Mouse (Mus musculus): ENCODE results near the gene Ndufaf2. TPM values are rescaled to one million over a fixed set of nuclear protein-coding genes. Genes with fewer than 3 reads are reported as not detected.

Gene Ndufaf2
- polyA plus RNA-seq, 1 experiment = 2.0 TPM

GRCm38 (mm10) chr13:108096446-108096845, 62.0 kb downstream of the Ndufaf2 start:
- Histone ChIP-seq H3K27me3 (ENCODE audit: control insufficient read depth, insufficient read depth, low read length) (no peaks in the 10 kb centered on the region), H3K27ac (ENCODE audit: insufficient read depth, low read length) (no peak overlapping the region), H3K4me3 (ENCODE audit: extremely low read depth, insufficient read depth, insufficient read length) (no peak overlapping the region), H3K4me1 (ENCODE audit: control insufficient read depth, insufficient read depth, insufficient read length) (no peaks in the 10 kb centered on the region), H3K36me3 (ENCODE audit: control insufficient read depth, insufficient read depth, low read length) (no peaks in the 10 kb centered on the region)
- DNase-seq (ENCODE audit: low read depth in 1 of 2, low spot score in 2 of 2) = no peak
- TF ChIP-seq CTCF (IDR thresholded peaks at IDR 0.05; ENCODE audit: extremely low read depth, insufficient read depth, insufficient read length, insufficient replicate concordance) (no peak), POLR2A (IDR thresholded peaks at IDR 0.05; ENCODE audit: low read depth, low read length) (no peak)
- 82% methylated on average over 7 of the region's 7 CpGs for WGBS

GRCm38 (mm10) chr13:108095617-108096016, 62.8 kb downstream of the Ndufaf2 start:
- H3K4me3 ChIP-seq (ENCODE audit: extremely low read depth, insufficient read depth, insufficient read length) = no peak overlapping the region
- 96% methylated on average over 7 of the region's 7 CpGs for WGBS
- no peak for DNase-seq (ENCODE audit: low read depth in 1 of 2, low spot score in 2 of 2)
- H3K4me1 ChIP-seq (ENCODE audit: control insufficient read depth, insufficient read depth, insufficient read length) = no peaks in the 10 kb centered on the region
- TF ChIP-seq CTCF (IDR thresholded peaks at IDR 0.05; ENCODE audit: extremely low read depth, insufficient read depth, insufficient read length, insufficient replicate concordance) (no peak), POLR2A (IDR thresholded peaks at IDR 0.05; ENCODE audit: low read depth, low read length) (no peak)
- H3K27me3 ChIP-seq (ENCODE audit: control insufficient read depth, insufficient read depth, low read length) = no peaks in the 10 kb centered on the region
- H3K27ac ChIP-seq (ENCODE audit: insufficient read depth, low read length) = no peak overlapping the region
- H3K36me3 ChIP-seq (ENCODE audit: control insufficient read depth, insufficient read depth, low read length) = no peaks in the 10 kb centered on the region

GRCm38 (mm10) chr13:108094681-108095080, 63.7 kb downstream of the Ndufaf2 start:
- no peak for DNase-seq (ENCODE audit: low read depth in 1 of 2, low spot score in 2 of 2)
- H3K4me3 ChIP-seq (ENCODE audit: extremely low read depth, insufficient read depth, insufficient read length) = no peak overlapping the region
- H3K27ac ChIP-seq (ENCODE audit: insufficient read depth, low read length) = no peak overlapping the region
- H3K27me3 ChIP-seq (ENCODE audit: control insufficient read depth, insufficient read depth, low read length) = no peaks in the 10 kb centered on the region
- H3K36me3 ChIP-seq (ENCODE audit: control insufficient read depth, insufficient read depth, low read length) = no peaks in the 10 kb centered on the region
- TF ChIP-seq POLR2A (IDR thresholded peaks at IDR 0.05; ENCODE audit: low read depth, low read length) = no peak
- no peak for TF ChIP-seq CTCF (IDR thresholded peaks at IDR 0.05; ENCODE audit: extremely low read depth, insufficient read depth, insufficient read length, insufficient replicate concordance)
- 94% methylated on average over 5 of the region's 5 CpGs for WGBS
- H3K4me1 ChIP-seq (ENCODE audit: control insufficient read depth, insufficient read depth, insufficient read length) = no peaks in the 10 kb centered on the region

GRCm38 (mm10) chr13:108092290-108092689, 66.1 kb downstream of the Ndufaf2 start:
- H3K36me3 ChIP-seq (ENCODE audit: control insufficient read depth, insufficient read depth, low read length) = no peaks in the 10 kb centered on the region
- H3K4me1 ChIP-seq (ENCODE audit: control insufficient read depth, insufficient read depth, insufficient read length) = no peaks in the 10 kb centered on the region
- no peak overlapping the region for H3K4me3 ChIP-seq (ENCODE audit: extremely low read depth, insufficient read depth, insufficient read length)
- H3K27me3 ChIP-seq (ENCODE audit: control insufficient read depth, insufficient read depth, low read length) = no peaks in the 10 kb centered on the region
- H3K27ac ChIP-seq (ENCODE audit: insufficient read depth, low read length) = no peak overlapping the region
- TF ChIP-seq POLR2A (IDR thresholded peaks at IDR 0.05; ENCODE audit: low read depth, low read length) (no peak), CTCF (IDR thresholded peaks at IDR 0.05; ENCODE audit: extremely low read depth, insufficient read depth, insufficient read length, insufficient replicate concordance) (no peak)
- WGBS = 85% methylated on average over 7 of the region's 7 CpGs
- DNase-seq (ENCODE audit: low read depth in 1 of 2, low spot score in 2 of 2) = no peak

- no peaks in the 10 kb centered on the region for H3K4me1 ChIP-seq (ENCODE audit: control insufficient read depth, insufficient read depth, insufficient read length)
- no peaks in the 10 kb centered on the region for H3K36me3 ChIP-seq (ENCODE audit: control insufficient read depth, insufficient read depth, low read length)
- WGBS = 93% methylated on average over 4 of the region's 4 CpGs
- TF ChIP-seq CTCF (IDR thresholded peaks at IDR 0.05; ENCODE audit: extremely low read depth, insufficient read depth, insufficient read length, insufficient replicate concordance) = no peak
- no peak for TF ChIP-seq POLR2A (IDR thresholded peaks at IDR 0.05; ENCODE audit: low read depth, low read length)
- no peak overlapping the region for H3K4me3 ChIP-seq (ENCODE audit: extremely low read depth, insufficient read depth, insufficient read length)
- no peak for DNase-seq (ENCODE audit: low read depth in 1 of 2, low spot score in 2 of 2)
- no peaks in the 10 kb centered on the region for H3K27me3 ChIP-seq (ENCODE audit: control insufficient read depth, insufficient read depth, low read length)
- no peak overlapping the region for H3K27ac ChIP-seq (ENCODE audit: insufficient read depth, low read length)
Observed at GRCm38 (mm10) chr13:108086724-108087123, 71.7 kb downstream of the Ndufaf2 start.

GRCm38 (mm10) chr13:108086036-108086435, 72.4 kb downstream of the Ndufaf2 start:
- no peak for DNase-seq (ENCODE audit: low read depth in 1 of 2, low spot score in 2 of 2)
- H3K27me3 ChIP-seq (ENCODE audit: control insufficient read depth, insufficient read depth, low read length) = no peaks in the 10 kb centered on the region
- TF ChIP-seq POLR2A (IDR thresholded peaks at IDR 0.05; ENCODE audit: low read depth, low read length) (no peak), CTCF (IDR thresholded peaks at IDR 0.05; ENCODE audit: extremely low read depth, insufficient read depth, insufficient read length, insufficient replicate concordance) (no peak)
- H3K4me3 ChIP-seq (ENCODE audit: extremely low read depth, insufficient read depth, insufficient read length) = no peak overlapping the region
- H3K27ac ChIP-seq (ENCODE audit: insufficient read depth, low read length) = no peak overlapping the region
- no peaks in the 10 kb centered on the region for H3K36me3 ChIP-seq (ENCODE audit: control insufficient read depth, insufficient read depth, low read length)
- H3K4me1 ChIP-seq (ENCODE audit: control insufficient read depth, insufficient read depth, insufficient read length) = no peaks in the 10 kb centered on the region
- 95% methylated on average over 5 of the region's 5 CpGs for WGBS

- H3K27ac ChIP-seq (ENCODE audit: insufficient read depth, low read length) = no peak overlapping the region
- H3K4me1 ChIP-seq (ENCODE audit: control insufficient read depth, insufficient read depth, insufficient read length) = no peaks in the 10 kb centered on the region
- no peak for DNase-seq (ENCODE audit: low read depth in 1 of 2, low spot score in 2 of 2)
- H3K4me3 ChIP-seq (ENCODE audit: extremely low read depth, insufficient read depth, insufficient read length) = no peak overlapping the region
- WGBS = 91% methylated on average over 4 of the region's 4 CpGs
- TF ChIP-seq POLR2A (IDR thresholded peaks at IDR 0.05; ENCODE audit: low read depth, low read length) (no peak), CTCF (IDR thresholded peaks at IDR 0.05; ENCODE audit: extremely low read depth, insufficient read depth, insufficient read length, insufficient replicate concordance) (no peak)
- no peaks in the 10 kb centered on the region for H3K36me3 ChIP-seq (ENCODE audit: control insufficient read depth, insufficient read depth, low read length)
- H3K27me3 ChIP-seq (ENCODE audit: control insufficient read depth, insufficient read depth, low read length) = no peaks in the 10 kb centered on the region
Observed at GRCm38 (mm10) chr13:108084086-108084485, 74.3 kb downstream of the Ndufaf2 start.
